Mouse (Mus musculus) testis, adult 2 months (tissue): Measurements from ENCODE around the gene Rps6ka1. TPM values are rescaled to one million over a fixed set of nuclear protein-coding genes. Genes with fewer than 3 reads are reported as not detected.

ENCODE experiments used
- H3K27ac ChIP-seq: fragments of 200-500 bp; 2 replicates; pipeline ENCODE4 v1.5.1; 2012; ENCODE audit warnings: low read depth, low read length; ENCODE audit not compliant: control insufficient read depth, insufficient read depth
- H3K27me3 ChIP-seq: fragments of 200-500 bp; 2 replicates; pipeline ENCODE4 v1.6.1; 2012; ENCODE audit warnings: mild to moderate bottlenecking, low read length, moderate library complexity; ENCODE audit not compliant: control insufficient read depth, insufficient read depth
- H3K36me3 ChIP-seq: fragments of 200-500 bp; 2 replicates; pipeline ENCODE4 v1.6.1; 2012; ENCODE audit warnings: mild to moderate bottlenecking, low read length; ENCODE audit not compliant: control insufficient read depth, insufficient read depth
- H3K4me1 ChIP-seq: fragments of 200-500 bp; 2 replicates; pipeline ENCODE4 v1.6.1; 2012; ENCODE audit warnings: low read length; ENCODE audit not compliant: control insufficient read depth, insufficient read depth
- H3K4me3 ChIP-seq: fragments of 200-500 bp; 2 replicates; pipeline ENCODE4 v1.5.1; 2012; ENCODE audit warnings: low read depth, mild to moderate bottlenecking, low read length, moderate library complexity, mixed read lengths; ENCODE audit not compliant: control insufficient read depth
- CTCF ChIP-seq: fragments of 200-500 bp; IDR thresholded peaks from 2 replicates; pipeline ENCODE4 v1.5.1; 2012; ENCODE audit warnings: low read depth, mild to moderate bottlenecking, inconsistent platforms, low read length, moderate library complexity; ENCODE audit not compliant: control insufficient read depth, insufficient read depth, insufficient replicate concordance
- POLR2A ChIP-seq: fragments of 200-500 bp; IDR thresholded peaks from 2 replicates; pipeline ENCODE4 v1.6.1; 2012; ENCODE audit warnings: low read depth, mild to moderate bottlenecking, inconsistent platforms, low read length, moderate library complexity; ENCODE audit not compliant: control insufficient read depth
- polyA plus RNA-seq: library from polyadenylated mRNA; depleted of rRNA; stranded (reverse); fragments of >200 nt; gene quantifications from 2 replicates; pipeline ENCODE4 v1.2.3, GENCODE M21; 2012

Rps6ka1 gene
- polyA plus RNA-seq, 1 experiment, result 54.8 TPM

GRCm38 (mm10) chr4:133887249-133887648 is 348 bp downstream of the Rps6ka1 start:
- no peaks in the 10 kb centered on the region for H3K36me3 ChIP-seq
- peaks cover 7% of the 10 kb centered on the region for H3K4me1 ChIP-seq
- TF ChIP-seq POLR2A (no peak), CTCF (no peak)
- H3K27ac ChIP-seq, result no peak overlapping the region
- no peaks in the 10 kb centered on the region for H3K27me3 ChIP-seq
- peak overlapping the region; percentile 88 for H3K4me3 ChIP-seq

GRCm38 (mm10) chr4:133885991-133886501 is 1.6 kb downstream of the Rps6ka1 start:
- TF ChIP-seq CTCF, result no peak
- no peaks in the 10 kb centered on the region for H3K27me3 ChIP-seq
- peaks cover 7% of the 10 kb centered on the region for H3K4me1 ChIP-seq
- no peak overlapping the region for H3K27ac ChIP-seq
- H3K36me3 ChIP-seq, result no peaks in the 10 kb centered on the region
- H3K4me3 ChIP-seq, result no peak overlapping the region

GRCm38 (mm10) chr4:133885331-133885730 is 2.3 kb downstream of the Rps6ka1 start:
- H3K4me3 ChIP-seq, result no peak overlapping the region
- H3K27ac ChIP-seq, result no peak overlapping the region
- TF ChIP-seq CTCF (no peak), POLR2A (no peak)
- peaks cover 7% of the 10 kb centered on the region for H3K4me1 ChIP-seq
- no peaks in the 10 kb centered on the region for H3K36me3 ChIP-seq
- no peaks in the 10 kb centered on the region for H3K27me3 ChIP-seq

- peaks cover 7% of the 10 kb centered on the region for H3K4me1 ChIP-seq
- H3K36me3 ChIP-seq, result no peaks in the 10 kb centered on the region
- TF ChIP-seq POLR2A, result no peak
- TF ChIP-seq CTCF, result no peak
- no peaks in the 10 kb centered on the region for H3K27me3 ChIP-seq
- H3K4me3 ChIP-seq, result no peak overlapping the region
- H3K27ac ChIP-seq, result no peak overlapping the region
Measured at GRCm38 (mm10) chr4:133884888-133885287, 2.7 kb downstream of the Rps6ka1 start.

- H3K4me1 ChIP-seq, result peaks cover 8% of the 10 kb centered on the region
- H3K27ac ChIP-seq, result no peak overlapping the region
- H3K36me3 ChIP-seq, result no peaks in the 10 kb centered on the region
- no peak overlapping the region for H3K4me3 ChIP-seq
- no peaks in the 10 kb centered on the region for H3K27me3 ChIP-seq
- TF ChIP-seq CTCF (no peak), POLR2A (no peak)
Measured at GRCm38 (mm10) chr4:133884127-133884753, 3.4 kb downstream of the Rps6ka1 start.

- Histone ChIP-seq H3K27me3 (no peaks in the 10 kb centered on the region), H3K27ac (no peak overlapping the region), H3K4me3 (no peak overlapping the region), H3K36me3 (no peaks in the 10 kb centered on the region), H3K4me1 (peaks cover 4% of the 10 kb centered on the region)
- no peak for TF ChIP-seq POLR2A
- TF ChIP-seq CTCF, result no peak
Measured at GRCm38 (mm10) chr4:133881851-133882250, 5.7 kb downstream of the Rps6ka1 start.

- H3K27ac ChIP-seq, result no peak overlapping the region
- H3K4me3 ChIP-seq, result no peak overlapping the region
- H3K27me3 ChIP-seq, result no peaks in the 10 kb centered on the region
- H3K36me3 ChIP-seq, result no peaks in the 10 kb centered on the region
- TF ChIP-seq POLR2A (no peak), CTCF (no peak)
- H3K4me1 ChIP-seq, result peaks cover 4% of the 10 kb centered on the region
Measured at GRCm38 (mm10) chr4:133881399-133881798, 6.2 kb downstream of the Rps6ka1 start.
